Mouse (Mus musculus) adrenal gland, adult 18-20 months (tissue): ENCODE results near the gene Rapgef1. TPM values are rescaled to one million over a fixed set of nuclear protein-coding genes. Genes with fewer than 3 reads are reported as not detected.
A peak's percentile ranks its signal among the peaks of the same experiment; 100 is the strongest.
"Not testable (repeated sequence)": the region's sequence is repeated elsewhere in the genome, so short reads cannot be mapped to it uniquely, and the experiment has no call there.

Source experiments
- DNase-seq, 2 experiments: peaks; one replicate each; pipeline ENCODE4 v3.0.0; 2021 to 2022; ENCODE audit warnings: low spot score in 2 of 2
- total RNA-seq, 2 experiments: library from RNA; stranded (reverse); gene quantifications; 1 replicate in 1 of 2; 2 replicates in 1 of 2; pipeline ENCODE4 v1.2.3; 2021

Rapgef1 gene
- total RNA-seq, 2 experiments from 2014 or later = 46.8 to 51.6 TPM

- DNase-seq = no peak
Measured at GRCm38 (mm10) chr2:29732559-29732958, 113.0 kb downstream of the Rapgef1 start.

GRCm38 (mm10) chr2:29733348-29733747, 113.8 kb downstream of the Rapgef1 start:
- no peak for DNase-seq

GRCm38 (mm10) chr2:29735708-29736107, 116.2 kb downstream of the Rapgef1 start:
- no peak for DNase-seq

- no peak for DNase-seq
Measured at GRCm38 (mm10) chr2:29737209-29737925, 117.8 kb downstream of the Rapgef1 start.

GRCm38 (mm10) chr2:29738799-29739198, 119.3 kb downstream of the Rapgef1 start:
- DNase-seq = no peak

- no peak for DNase-seq
Measured at GRCm38 (mm10) chr2:29739368-29739767, 119.8 kb downstream of the Rapgef1 start.

- DNase-seq = no peak
Measured at GRCm38 (mm10) chr2:29741207-29741606, 121.7 kb downstream of the Rapgef1 start.

GRCm38 (mm10) chr2:29744256-29744655, 124.7 kb downstream of the Rapgef1 start:
- DNase-seq = no peak

- DNase-seq = no peak
Measured at GRCm38 (mm10) chr2:29747188-29747782, 127.8 kb downstream of the Rapgef1 start.

- DNase-seq = no peak
Measured at GRCm38 (mm10) chr2:29747852-29748251, 128.3 kb downstream of the Rapgef1 start.

GRCm38 (mm10) chr2:29748499-29748898, 129.0 kb downstream of the Rapgef1 start:
- no peak for DNase-seq

GRCm38 (mm10) chr2:29751497-29751896, 132.0 kb downstream of the Rapgef1 start, which contains the start of gene Gm13420:
Gene Gm13420, minus strand, starts transcription at chr2:29751685.
- no peak for DNase-seq

- no peak for DNase-seq
Measured at GRCm38 (mm10) chr2:29752397-29752796, 132.9 kb downstream of the Rapgef1 start.

- DNase-seq = no peak
Measured at GRCm38 (mm10) chr2:29755693-29756092, 136.2 kb downstream of the Rapgef1 start.

GRCm38 (mm10) chr2:29764831-29765230, 145.3 kb downstream of the Rapgef1 start:
- DNase-seq = peak; percentile 73 to 74

GRCm38 (mm10) chr2:29767976-29768709, 148.6 kb downstream of the Rapgef1 start:
- no peak for DNase-seq

GRCm38 (mm10) chr2:29768901-29769300, 149.4 kb downstream of the Rapgef1 start:
- no peak for DNase-seq

- DNase-seq = no peak
Measured at GRCm38 (mm10) chr2:29770162-29770561, 150.6 kb downstream of the Rapgef1 start.

- DNase-seq = peak in 1 of 2 experiments; percentile 30
Measured at GRCm38 (mm10) chr2:29771611-29772461, 152.3 kb downstream of the Rapgef1 start.

- DNase-seq = no peak
Measured at GRCm38 (mm10) chr2:29773323-29773722, 153.8 kb downstream of the Rapgef1 start.

- not testable (repeated sequence) for DNase-seq
Measured at GRCm38 (mm10) chr2:29781256-29781655, 161.7 kb downstream of the Rapgef1 start.
